Mouse (Mus musculus): ENCODE results near the gene Rbfox1.

Gene Rbfox1

DNA sequence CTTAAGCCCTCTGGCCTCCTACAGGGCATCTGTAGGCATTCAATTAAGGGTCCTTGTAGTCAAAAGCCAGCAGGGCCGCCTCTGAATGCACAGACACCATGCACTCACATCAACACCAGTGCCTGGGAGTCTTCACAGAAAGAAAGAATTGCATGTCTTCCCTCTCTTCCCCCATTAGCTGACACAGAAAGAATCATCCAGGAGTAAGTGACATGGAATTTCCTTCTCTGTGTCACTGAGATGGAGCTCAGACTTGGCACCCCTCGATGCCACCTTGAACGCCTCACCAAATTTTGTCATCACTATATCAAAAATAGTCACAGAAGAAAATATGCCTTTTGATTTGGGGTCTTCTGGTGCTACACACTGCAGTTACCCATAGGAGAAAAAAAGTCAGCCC is 1151.4 kb downstream of the Rbfox1 start:
- ATAC-seq (ENCODE audit: low TSS enrichment) = no peak

GRCm38 (mm10) chr16:7036988-7037387 is 1151.8 kb downstream of the Rbfox1 start:
- ATAC-seq (ENCODE audit: low TSS enrichment) = peak; percentile 58; the same call in 1 of the 2 replicates

DNA sequence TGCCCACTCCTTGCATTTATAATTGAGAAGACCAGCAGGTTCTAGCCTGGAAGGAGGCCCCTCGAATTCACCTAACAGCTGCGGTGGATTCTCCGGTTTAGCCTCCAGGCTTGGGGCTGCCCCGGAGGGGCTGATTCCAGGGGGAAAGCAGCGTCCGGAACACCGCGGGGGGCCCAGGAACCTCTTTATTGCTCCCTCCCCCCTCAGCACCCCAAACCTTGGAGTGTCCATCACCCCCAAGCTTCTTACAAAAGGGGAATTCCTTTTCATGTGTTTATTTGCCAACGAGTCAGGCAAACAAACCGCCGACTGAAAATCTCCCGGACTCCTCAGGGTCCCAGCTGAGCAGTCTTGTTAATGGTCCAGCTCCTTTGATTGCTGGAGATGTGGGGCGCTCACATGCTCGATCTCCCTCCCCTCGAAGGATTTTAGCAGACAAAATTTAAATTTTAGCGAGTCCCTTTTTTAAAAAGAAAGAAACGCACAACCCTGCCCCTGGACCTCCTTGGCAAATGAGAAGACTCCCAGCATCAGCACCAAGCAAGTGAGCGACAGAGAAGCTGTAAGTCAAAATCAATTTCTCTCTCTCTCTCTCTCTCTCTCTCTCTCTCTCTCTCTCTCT is 1153.6 kb downstream of the Rbfox1 start:
- ATAC-seq (ENCODE audit: low TSS enrichment) = no peak

- peak; percentile 74 for ATAC-seq (ENCODE audit: low TSS enrichment)
Observed at GRCm38 (mm10) chr16:7039404-7040367, 1154.5 kb downstream of the Rbfox1 start.

- ATAC-seq (ENCODE audit: low TSS enrichment) = no peak
Observed at GRCm38 (mm10) chr16:7040691-7041090, 1155.5 kb downstream of the Rbfox1 start.

GRCm38 (mm10) chr16:7047421-7047820 is 1162.3 kb downstream of the Rbfox1 start:
- ATAC-seq (ENCODE audit: low TSS enrichment) = no peak

DNA sequence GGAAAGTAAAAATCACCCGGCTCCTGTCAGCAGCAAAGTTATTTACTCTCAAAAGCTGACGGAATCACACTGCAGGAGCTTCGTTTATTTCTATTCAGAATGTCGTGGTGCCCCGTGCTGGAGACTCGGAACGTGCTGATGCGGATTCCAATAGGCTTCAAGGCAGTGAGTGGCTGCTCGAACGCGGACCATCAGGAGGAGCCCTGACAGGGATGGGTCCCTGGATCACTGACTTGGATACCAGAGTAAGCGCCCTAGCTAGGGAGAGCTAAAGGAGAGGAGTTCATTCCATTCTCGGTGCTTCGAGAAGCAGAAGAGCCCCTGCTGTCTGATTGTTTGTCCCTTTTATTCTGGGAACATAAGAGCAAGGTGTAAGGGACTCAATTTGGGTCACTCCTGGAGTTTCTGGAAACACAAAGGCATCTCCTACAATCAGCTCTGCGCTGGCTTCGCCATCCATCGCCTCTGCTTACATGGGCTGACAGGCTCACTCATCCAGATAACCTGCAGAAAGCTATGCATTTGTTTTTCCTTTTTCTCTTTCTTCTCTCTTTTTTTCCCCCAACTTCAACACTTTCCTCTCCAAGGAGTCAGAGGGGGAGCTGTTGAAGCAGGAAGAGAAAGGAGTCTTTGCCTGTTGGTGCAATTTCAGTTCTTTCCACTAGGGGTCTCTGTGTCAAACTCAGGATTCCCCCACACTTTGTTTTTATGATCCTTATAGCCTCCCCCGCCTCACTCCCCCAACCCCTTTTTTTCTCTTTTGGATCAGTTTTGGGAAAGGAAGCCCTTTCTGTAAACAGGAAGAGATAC is 1164.2 kb downstream of the Rbfox1 start:
- ATAC-seq (ENCODE audit: low TSS enrichment) = peak; percentile 48

- ATAC-seq (ENCODE audit: low TSS enrichment) = no peak
Observed at GRCm38 (mm10) chr16:7050945-7051344, 1165.8 kb downstream of the Rbfox1 start.

DNA sequence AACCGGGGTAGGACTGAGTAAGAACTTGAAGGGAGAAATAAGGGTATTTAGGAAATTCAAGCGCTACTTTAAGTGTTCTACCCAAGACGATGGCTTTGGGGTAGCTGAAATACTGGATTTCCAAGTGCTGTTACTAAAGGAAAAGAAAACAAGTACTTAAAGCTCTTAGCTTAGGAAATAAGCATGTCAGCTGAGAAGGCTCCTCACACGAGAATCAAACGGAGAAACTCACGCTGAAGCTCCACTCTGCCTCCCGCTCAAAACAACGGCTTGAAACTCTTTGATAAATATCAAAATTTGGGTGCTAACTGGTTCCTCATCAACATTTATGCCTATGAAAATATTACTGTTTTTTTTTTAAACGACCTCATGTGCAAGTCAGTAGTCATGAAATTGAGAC is 1166.8 kb downstream of the Rbfox1 start:
- ATAC-seq (ENCODE audit: low TSS enrichment) = no peak

- ATAC-seq (ENCODE audit: low TSS enrichment) = no peak
Observed at GRCm38 (mm10) chr16:7052408-7052807, 1167.3 kb downstream of the Rbfox1 start.

- ATAC-seq (ENCODE audit: low TSS enrichment) = no peak
Observed at GRCm38 (mm10) chr16:7057789-7058188, 1172.6 kb downstream of the Rbfox1 start.

- ATAC-seq (ENCODE audit: low TSS enrichment) = no peak
Observed at GRCm38 (mm10) chr16:7058556-7058955, 1173.4 kb downstream of the Rbfox1 start.

DNA sequence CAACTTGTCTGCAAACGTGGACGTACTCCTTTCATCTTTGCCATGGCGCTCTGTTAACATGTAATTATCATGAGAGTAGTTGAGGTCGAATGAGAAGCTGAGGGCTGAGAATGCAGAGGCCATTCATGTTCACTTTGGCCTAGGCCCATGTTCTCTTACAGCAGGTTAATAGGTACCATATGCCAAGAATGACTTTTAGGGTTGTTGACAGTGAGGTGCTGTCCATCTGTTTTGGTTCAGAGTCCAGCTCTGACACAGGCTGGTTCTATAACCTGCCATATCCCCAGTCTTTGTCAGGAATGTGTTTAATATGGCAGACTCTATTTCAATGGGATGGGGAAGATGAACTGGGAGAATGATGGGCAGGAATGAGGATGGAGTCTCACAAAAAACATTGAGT is 1174.4 kb downstream of the Rbfox1 start:
- no peak for ATAC-seq (ENCODE audit: low TSS enrichment)

DNA sequence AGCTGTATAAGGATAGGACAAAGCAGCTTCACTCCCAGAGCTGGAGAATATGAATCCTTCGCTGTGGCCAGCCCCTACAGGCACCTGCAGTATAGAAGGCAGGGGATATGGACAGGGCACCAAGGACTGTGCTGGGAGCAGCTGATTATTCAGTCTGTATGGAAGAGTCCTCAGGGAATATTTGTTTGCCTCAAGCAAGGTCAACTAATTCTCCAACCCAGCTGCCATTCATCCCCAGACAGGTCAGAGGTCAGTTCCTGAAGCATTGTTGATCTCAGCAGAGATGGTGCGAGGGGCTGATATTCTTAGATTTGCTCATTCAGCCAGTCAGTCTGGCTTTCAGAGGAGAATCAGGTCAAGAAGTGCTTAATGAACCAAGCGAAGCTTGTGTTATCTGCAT is 1175.7 kb downstream of the Rbfox1 start:
- ATAC-seq (ENCODE audit: low TSS enrichment) = no peak

GRCm38 (mm10) chr16:7062512-7062911 is 1177.4 kb downstream of the Rbfox1 start:
- no peak for ATAC-seq (ENCODE audit: low TSS enrichment)

DNA sequence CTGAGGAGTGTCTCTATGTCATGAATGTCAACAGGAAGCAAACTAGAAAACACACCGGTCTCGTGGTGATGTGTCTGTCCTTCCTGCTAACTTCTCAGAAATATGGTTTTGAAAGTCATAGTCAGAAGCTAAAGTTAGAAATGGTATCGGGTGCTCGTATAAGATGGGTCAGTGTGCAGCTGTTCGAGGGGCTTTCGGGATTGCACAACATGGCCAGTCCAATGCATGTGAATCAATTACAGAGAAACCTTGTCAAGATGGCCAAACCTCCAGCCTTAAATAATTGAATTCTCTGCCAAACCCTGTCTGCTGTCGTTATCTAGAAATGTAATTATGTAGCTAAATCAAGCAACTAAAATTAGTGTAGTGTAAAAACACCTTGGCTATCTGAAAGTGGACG is 1182.0 kb downstream of the Rbfox1 start:
- ATAC-seq (ENCODE audit: low TSS enrichment) = no peak

GRCm38 (mm10) chr16:7069599-7069998 is 1184.4 kb downstream of the Rbfox1 start:
- ATAC-seq (ENCODE audit: low TSS enrichment) = no peak

DNA sequence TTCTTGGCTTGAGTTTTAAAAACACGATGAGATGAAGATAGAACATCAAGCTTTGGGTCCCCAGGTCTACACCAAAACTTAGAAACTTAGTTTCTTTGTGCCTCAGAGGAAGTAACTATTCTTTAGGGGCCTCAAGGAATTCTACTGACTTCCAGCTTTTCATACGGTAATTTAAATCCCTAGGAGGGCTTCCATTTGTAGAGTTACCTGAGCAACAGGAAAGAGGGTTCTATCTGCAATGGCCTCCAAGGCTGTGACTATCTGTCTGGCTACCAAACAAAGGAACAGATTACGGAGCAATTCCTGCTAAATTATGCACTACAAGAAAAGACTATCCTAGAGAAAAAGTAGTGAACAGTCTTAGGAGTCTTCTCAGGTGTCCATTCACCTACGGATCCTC is 1189.6 kb downstream of the Rbfox1 start:
- no peak for ATAC-seq (ENCODE audit: low TSS enrichment)

DNA sequence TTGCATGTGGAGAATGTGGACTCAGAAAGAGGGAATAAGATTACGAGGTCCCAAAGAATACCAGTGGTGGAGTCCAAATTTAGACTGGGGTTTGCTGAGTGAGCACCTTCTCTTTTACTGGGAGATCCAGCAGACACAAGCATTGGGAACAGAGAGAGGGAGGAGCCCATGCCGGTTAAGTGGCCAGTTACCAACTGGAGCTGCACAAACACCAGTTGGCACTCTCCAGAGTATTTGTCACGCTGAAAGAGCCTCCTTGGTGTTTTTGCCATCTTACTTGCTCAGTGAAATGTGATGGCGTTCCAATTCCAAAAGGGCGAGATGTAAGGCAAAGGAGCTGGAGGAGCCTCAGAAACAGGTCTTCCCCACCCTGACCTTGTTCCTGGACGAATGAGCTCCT is 1190.6 kb downstream of the Rbfox1 start:
- ATAC-seq (ENCODE audit: low TSS enrichment) = peak; percentile 42; the same call in 1 of the 2 replicates

GRCm38 (mm10) chr16:7076305-7076704 is 1191.2 kb downstream of the Rbfox1 start:
- no peak for ATAC-seq (ENCODE audit: low TSS enrichment)

GRCm38 (mm10) chr16:7076707-7077106 is 1191.6 kb downstream of the Rbfox1 start:
- no peak for ATAC-seq (ENCODE audit: low TSS enrichment)

DNA sequence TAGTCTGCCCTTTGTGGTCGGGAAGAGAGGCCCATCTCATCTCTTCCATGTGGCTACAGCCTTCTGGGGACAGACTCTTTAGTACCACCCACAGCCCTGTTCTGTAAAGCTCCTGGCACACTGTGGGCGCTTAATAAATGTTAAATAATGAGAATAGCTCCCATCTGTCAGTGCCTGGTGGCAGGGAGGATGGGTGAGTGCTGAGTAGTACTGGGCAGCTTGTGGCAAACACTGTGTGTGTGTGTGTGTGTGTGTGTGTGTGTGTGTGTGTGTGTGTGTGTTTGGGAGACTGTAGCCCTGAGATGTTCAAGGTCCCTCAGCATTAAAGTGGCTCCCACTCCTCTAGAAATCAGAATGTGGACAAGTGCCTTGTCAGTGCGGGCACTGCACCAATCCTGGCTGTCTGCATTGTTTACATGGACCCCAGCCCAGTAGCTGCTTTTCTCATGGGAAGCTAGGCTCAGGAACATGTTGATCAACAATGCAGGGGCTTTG is 1196.0 kb downstream of the Rbfox1 start:
- ATAC-seq (ENCODE audit: low TSS enrichment) = no peak
